Mouse (Mus musculus) ovary, adult 18-20 months (tissue): ENCODE results near the gene Smyd2.

Experiments used
- DNase-seq: peaks from one replicate; pipeline ENCODE4 v3.0.0; 2022; ENCODE audit warnings: low spot score, mixed read lengths

Smyd2 gene

DNA sequence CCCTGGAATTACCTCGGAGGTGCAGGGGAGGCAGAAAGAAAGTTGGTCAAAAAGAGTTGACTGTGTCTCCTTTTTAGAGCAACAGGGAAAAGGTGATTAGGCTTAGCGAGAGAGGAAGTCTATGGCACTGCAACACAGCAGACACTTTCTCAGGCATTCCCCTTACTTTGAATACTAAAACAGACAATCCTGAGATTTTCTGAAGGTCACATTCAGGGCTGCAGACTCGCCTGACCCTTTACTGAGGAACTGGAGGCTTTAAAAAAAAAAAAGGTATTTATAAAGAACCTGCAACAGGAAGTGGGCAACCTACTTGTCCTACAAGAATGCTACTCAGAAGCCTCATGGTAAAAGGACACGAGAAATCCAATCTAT, 5.0 kb downstream of the Smyd2 start:
- DNase-seq: no peak

DNA sequence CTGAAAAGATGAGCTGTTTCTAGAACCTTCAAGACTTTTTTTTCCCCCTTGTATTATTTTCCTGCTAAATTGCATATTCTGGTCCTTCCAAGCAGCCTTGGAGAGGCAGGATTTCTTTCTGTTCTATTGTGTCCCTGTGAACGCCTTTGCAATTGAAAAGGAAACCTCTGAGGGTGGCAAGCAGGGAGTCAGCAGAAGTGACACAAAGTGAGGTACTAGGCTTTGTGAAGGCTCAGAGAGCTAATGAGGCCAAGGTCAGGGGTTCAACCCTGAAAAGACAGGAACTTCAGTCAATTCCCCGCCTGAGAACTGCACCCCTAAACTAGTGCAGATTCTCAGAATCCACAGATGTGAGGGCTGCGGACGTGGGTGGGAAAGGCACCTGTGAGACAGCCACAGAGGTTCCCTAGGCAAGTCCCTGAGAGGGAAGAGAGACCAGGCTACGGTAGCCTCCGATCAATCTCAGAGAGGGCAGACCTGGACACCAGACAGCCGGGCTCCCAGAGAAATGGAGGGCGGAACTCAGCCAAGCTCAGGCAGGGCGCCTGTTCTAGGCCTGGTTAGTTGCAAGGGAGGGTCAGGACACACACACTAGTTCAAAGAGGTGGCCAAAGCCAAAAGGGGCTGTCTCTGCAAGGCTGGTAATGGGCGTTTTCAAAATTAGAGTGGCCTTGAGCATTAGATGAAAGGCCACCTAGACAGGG, 5.6 kb downstream of the Smyd2 start:
- DNase-seq: no peak

DNA sequence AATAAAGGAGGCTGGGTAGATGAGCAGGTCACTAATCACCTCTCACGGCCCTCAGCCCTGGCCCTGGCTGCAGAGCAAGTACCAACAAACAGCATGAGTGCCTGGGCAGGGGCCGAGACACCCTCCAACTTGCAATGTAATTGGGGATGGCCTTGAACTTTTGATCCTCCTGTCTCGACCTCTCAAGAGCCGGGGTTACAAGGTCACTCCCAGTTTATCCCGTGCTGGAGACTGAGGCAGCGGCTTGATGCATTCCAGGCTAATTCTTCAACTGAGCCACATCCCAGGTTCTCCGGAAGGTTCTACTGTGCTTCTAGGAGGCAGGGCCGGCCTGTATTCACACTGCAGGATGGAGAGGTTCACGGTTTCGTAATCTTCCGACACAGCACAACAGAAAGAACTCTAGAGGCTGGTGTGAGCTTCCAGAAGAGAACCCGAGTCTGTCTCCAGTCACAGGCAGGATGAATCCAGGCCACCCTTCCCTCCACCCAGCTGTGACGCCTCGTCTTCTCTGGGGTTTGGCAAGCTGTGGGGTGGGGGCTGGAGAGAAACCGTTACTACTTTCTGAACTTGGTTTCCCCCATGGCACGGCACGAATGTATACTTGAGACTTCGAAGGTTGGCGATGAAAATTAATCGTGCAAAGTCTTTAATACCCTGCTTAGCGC, 8.9 kb downstream of the Smyd2 start:
- DNase-seq: no peak

DNA sequence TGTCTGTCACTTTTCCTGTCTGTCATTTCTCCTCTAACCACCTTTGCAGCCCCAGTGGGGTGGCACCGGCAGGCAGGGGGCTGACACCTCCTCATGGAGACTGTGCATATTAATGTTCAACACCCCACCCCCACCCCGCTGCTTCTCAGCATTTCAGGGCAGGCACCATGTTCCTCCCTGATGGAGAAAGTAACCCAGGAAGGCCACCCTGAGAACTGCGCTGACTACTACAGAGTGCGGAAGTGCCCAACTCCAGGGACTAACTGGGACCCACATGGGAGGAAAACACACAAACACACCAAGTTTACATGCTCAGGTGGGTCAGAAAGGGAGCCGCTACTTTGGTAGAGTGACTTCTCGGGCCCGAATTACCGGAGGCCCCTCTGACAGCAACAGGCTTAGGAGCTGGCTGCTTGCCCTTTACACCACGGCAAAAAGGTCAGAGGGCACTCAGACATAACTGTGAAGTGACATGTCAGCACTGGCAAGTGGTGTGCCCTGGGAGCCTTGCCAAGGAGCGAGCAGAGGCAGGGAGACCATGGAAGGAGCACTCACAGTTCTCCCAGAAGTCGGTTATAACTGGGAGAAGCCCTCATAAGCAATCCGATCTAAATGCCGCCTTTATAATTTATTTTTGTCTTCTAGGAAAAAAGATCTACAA, 11.3 kb downstream of the Smyd2 start:
- DNase-seq: no peak

DNA sequence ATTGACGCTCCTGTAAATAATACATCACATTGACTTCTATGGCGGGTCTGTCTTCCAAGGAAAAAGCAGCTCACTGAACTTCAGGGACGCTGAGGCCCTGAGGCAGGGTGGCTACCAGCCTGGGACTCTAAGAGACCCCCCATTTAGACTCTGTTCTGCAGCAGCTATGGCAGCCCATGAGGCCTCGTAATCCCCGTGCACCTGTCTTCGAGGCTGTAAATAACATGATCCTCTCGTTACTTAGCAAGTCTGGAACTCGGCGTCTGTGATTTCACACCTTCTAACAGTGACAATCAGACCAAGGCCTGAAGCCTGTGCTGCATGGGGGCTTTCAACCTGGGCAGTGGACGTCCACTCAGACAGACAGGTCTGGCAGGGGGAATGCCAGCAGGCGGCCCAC, 19.0 kb downstream of the Smyd2 start:
- no peak for DNase-seq

DNA sequence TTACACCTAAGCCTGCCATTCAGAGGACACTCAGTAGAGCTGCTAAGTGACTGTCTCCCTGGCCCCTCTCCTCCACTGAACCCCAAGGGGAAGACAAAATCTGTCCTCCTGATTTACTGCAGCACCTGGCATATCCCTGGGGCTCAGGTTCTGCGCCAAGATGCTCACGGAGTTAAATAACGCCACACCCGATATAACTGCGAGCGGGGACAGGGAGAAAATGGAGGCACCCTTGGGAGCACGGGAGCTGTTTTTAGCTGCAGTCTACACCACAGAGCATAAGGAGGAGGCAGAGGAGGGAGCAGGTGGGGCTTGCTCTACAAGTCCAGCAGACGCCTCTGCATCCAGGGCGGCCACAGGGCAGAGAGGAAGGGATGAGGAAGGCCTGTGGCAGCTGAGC, 19.8 kb downstream of the Smyd2 start:
- no peak for DNase-seq

DNA sequence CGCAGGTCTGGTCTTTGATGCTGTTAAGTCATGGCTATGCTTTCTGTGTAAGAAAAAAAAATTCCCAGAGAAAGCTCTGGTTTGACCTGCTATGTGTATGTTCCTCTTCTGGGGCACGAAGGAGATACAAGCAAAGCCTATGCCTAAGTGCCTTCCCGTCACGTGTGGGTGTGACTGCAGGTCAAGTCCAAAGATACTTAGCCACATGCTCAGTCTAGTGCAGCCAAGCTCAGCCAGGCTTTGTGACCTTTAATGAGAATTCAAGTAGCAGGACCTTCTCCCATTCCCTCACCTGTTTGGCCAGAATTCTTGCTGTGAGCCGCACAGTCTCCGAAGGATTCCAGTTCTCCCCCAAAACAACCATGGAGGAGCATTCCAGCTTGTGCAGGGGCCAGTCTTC, 22.6 kb downstream of the Smyd2 start:
- no peak for DNase-seq

DNA sequence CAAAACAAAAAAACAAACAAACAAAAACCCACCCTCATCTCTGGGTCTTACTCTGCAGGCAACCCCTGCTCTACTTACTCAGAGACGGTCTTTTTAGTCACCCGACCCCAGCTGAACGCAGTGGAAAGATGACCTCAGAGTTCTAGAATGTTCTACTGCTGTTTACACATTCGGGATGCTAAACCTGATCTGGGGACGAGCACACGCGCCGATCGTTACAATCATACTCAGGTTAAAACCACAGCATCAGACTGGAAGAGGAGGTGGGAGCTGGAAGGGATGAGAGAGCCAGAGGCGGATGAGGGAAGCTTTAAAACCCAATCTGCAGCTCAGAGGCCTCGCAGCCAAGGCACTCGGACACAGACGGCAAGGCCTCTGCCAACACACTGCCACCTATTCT, 23.5 kb downstream of the Smyd2 start:
- DNase-seq: no peak

DNA sequence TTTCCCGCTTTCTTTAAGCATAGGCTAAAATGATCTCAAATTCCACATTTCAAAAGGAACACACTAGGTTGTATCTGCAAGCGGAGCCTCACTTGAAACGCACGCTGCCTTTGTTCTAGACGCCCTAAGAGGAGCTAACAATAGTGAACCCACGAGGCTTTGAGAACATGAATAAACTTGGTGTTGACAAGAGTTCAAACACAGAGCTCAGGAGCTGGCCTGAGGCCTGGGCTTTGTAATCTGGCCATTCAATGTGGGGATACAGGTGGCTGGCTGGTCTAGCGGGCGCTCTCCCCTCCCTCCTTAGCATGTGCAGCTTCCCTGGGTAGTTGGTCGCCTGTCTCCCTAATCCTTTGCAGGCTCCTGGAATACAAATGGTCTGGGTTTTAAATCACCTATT, 24.3 kb downstream of the Smyd2 start:
- no peak for DNase-seq

DNA sequence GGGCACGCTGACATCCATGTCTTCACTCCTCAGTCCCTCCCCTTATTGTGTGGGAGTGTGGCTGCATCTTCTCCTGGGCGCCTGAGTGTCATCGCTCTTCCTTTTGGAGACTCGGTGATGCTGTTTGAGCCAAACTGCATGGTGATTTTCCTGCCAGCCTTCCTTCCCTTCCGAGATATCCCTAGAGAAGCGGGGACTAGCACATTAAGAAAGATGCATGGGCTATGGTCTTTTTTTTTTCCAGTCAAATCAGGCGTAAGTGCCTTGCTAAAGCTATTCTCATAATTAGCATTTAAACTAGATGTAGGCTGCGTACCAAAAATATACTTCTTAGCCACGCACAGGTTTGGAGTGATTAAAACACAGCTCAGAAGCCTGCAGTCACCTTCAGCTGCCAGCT, 28.0 kb downstream of the Smyd2 start:
- no peak for DNase-seq

DNA sequence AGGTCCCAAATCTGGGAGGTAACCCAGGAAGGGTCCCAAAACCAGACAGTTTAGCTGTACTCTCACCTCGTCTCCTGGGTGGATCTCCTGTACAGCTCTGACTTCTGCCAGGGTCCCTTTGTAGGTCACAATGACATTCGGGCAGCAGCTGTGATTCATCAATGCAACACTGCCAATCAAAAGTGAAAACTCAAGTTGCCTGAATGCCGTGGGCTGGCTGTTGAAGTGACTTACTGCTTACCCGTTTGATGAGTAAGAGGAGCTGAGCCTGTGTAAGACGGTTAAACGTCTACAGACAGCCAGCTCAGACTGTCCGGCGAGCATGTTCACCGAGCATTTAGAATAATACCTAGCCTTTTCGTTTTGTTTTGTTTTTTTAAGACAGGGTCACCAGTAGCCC, 33.4 kb downstream of the Smyd2 start:
- DNase-seq: no peak

DNA sequence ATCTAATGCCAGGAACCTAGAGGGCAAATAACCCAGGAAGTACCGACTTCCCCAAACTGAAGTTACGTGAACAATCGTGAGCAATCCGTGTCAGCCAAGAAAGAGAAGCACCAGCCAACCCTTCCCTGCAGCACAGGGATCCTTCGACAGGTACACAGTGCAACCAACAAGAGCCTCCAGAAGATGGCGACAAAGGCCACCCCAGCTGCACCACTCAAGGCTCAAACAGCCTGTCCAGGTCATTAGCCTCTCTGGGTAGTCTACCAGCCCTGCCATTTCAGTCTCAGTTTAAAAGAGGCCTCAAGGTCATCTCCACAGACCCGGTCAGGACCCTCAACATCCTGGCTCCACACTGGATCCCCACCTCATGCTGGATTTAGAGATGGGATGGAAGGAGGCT, 34.6 kb downstream of the Smyd2 start:
- no peak for DNase-seq

DNA sequence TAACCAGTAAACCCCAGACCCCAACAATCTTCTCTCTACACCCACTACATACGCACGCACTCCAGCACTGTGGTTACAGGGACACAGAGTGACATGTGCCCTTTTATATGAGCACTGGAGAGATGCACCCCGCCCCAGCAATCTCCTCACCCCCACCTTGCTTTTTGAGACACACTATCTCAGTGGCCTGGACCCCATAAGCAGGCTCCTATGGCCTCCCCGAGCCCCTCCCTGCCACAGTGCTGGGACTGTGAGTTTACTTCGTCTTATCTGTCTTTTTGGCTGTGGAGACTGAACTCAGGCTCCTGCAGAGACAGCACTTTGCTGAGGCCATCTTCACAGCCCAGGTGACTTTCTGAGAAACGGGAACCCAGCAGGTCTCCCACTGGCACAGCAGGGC, 36.2 kb downstream of the Smyd2 start:
- DNase-seq: no peak

DNA sequence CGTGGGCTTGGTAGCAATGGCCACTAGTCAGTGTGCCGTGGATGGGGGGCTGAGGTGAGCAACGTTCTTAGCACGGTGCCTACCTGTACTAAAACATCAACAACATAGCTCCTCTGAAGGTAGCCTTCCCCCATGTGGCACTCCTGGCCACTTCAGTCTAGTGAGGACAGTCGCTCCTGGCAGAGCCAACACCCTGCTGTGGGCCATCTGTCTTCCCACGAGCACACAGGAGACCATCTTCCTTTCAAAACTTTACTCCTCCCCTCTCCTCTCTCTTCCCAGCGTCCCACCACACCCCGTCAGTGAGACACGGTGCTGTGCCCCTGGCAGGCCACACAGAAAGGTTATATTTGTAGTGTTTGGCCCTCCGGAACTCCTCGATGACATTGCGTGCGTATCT, 37.2 kb downstream of the Smyd2 start:
- no peak for DNase-seq

DNA sequence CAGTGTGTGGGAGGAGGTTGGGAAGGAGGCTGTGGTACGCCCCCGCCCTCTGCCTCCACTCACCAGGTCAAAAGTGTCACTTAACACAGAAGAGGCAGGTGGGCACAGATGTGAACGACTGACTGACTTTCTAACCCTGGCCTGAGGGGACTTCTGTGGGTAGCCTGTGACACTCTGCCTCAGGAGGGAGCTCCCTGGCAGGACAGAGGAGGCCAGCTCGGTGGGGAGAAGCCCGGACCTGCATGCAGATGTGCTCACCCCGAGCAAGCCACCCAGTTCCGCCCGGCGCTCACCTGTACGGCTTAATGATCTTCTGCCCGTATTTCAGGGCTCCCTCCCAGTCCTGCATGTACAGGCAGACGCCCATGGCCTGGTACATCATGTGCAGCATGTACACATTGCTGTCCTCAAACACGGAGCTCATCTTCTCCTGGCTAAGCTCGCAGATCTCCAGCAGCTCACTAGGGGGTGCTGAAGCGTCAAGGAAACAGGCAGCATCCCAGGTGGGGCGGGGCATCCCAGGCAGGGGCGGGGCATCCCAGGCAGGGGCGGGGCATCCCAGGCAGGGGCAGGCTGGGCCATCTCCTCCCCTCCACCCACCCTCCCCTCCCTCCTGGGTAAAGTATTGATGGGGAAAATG, 38.5 kb downstream of the Smyd2 start:
- DNase-seq: no peak

DNA sequence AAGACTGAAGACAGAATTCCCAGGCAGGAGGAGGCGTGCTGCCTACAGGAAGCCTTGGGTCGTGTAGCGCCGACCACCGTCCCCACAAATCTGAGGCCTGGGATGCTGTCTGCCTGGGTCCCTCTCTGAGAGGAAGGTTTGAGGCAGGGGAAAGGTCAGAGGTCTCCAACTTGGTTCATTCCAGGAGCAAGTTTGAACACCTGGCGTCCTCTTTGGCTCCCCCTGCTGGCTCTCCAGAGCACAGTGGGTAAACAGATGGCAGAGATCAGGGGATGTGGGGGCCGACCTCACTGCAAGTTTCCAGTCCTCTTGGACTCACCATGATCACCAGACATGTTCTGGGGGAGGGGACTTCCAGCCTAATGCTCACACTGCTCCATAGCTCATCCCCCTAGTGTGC, 39.3 kb downstream of the Smyd2 start:
- no peak for DNase-seq

DNA sequence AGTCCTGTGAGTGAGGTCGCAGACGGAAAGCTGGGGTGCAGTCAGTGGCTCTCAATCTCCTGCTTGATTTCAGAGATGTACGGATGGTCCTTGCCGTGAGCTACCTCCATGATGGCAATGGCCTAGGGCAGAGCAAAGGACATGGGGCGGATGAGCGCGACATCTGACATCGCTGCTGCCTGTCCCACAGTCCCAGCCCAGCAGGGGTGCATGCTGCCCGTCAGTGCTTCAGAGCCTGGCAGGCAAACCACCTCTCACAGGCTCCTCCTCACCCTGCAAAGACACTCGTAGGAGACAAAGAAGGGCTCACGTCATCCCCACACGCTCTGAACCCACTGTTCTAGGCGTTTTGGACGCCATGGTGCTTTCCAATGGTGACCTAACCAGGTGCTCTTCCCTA, 41.4 kb downstream of the Smyd2 start:
- DNase-seq: no peak

DNA sequence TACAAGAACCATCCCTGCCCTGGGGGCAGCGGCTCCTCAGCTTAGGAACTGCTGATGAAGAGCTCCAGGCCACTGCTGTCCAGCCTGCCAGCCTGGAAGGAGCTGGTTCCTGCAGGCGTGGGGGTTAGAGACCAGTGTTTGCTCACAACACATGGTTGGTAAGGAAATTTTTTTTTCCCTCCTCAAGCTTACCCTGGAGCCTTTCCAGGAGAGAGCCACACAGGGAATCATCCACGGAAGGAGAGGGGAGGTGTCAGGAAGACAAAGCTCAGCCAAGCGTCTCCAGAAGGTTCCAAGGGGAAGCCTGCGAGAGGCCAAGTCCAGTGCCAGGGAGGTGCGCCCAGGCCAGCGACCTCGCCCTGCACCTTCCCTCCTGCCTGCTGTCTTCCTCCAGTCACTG, 42.2 kb downstream of the Smyd2 start:
- no peak for DNase-seq

DNA sequence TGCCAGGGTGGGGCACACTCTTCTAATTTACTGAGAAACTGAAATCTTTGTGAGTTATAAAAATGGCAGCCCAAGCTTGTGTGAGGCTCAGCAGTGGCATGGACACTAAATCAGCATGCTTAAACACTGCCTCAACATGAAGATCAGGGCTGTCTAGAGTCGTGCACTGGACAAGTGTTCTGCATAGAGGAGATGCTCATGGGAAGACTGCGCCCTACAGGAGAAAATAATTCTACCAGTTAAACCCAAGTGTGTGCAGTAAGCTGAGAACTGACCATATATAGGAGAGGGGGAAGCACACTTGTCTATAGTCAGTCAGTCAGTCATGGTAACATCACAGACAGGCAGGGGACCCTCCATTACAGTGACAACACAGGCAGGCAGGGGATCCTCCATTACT, 43.0 kb downstream of the Smyd2 start:
- DNase-seq: no peak

DNA sequence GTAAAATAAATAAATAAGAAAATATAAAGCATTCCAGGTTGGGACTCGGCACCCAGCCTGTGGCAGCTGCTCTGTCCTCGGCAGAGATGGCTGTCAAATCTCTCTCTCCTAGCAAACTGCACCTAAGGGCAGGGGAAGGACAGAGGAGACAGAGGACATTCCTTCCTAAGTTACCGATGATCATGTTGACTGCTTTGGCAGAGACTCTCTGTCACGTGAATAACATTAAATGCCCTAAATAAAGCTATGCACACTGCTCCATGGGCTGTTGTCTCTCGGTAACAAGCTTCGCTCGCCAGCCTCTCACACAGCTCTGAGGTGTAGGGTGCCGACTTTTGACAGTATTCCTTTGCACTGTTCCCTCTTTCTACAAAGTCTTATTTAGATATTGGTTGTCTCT, 46.0 kb downstream of the Smyd2 start:
- DNase-seq: no peak

DNA sequence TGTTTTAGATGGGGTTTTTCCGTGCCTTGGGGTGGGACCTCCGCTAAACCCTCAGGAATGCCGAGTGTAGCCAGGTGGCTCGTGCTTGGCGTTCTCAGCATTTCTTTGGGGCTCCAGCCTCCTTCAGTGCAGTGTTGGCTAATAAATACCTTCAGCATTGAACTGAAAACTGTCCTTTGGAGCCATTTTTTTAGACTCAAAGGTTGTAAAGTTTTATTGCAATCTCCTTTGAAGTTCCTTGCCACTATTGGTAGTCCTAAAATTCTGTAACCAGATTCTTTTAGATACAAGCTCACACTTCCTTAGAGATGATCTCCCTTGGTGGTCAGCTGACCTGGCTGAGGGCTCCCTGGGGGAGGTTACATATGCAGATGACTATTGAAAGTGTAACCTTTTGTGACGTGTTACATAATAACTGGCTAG, 46.7 kb downstream of the Smyd2 start:
- no peak for DNase-seq

DNA sequence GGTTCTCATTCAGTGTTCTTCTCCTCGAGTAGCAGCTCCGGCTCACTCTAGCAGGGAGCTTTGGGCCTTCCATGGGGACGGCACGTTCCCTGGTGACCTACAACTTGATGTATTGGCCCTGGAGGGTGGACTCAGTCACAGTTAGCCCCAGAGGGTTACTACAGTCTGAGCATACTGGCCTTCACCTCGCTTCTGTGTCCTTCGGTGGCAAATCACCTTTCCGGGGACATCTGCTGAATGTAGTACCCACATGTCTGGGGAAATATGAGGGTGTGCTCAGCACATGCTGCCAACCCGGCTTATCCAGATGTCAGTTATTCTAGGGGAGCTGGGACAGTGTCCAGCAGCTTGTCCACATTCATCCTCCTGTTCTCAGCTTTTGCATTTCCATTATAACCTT, 48.6 kb downstream of the Smyd2 start:
- DNase-seq: no peak

DNA sequence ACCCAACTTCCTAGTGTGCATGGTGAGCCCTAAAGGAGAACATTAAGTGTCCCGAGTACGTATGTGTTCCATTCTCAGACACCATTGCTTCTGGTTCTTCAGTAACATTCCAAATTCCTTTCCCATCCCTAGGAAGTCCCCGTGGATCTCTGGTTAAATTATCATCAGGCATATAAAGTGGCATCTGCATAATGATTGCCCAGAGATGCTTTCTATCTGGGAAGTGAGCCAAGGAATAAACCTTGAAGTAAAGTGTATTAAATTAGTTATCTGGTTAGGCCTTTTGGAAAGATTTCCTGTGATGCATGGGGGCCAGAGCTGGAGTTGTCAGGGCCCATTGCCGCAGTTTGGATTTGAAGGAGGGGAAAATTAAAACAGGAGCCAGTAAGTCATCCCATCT, 50.1 kb downstream of the Smyd2 start:
- DNase-seq: no peak
